Mouse (Mus musculus): ENCODE data around the gene Scube1.
A peak's percentile ranks its signal among the peaks of the same experiment; 100 is the strongest.

The Scube1 gene

GRCm38 (mm10) chr15:83709889-83710774 is 14.7 kb downstream of the Scube1 start:
- DNase-seq (ENCODE audit: low read depth): no peak

- no peak for DNase-seq (ENCODE audit: low read depth)
Observed at GRCm38 (mm10) chr15:83706528-83707199, 18.2 kb downstream of the Scube1 start.

GRCm38 (mm10) chr15:83700593-83700923 is 24.3 kb downstream of the Scube1 start:
- DNase-seq (ENCODE audit: low read depth): no peak

GRCm38 (mm10) chr15:83699834-83700592 is 24.8 kb downstream of the Scube1 start:
- DNase-seq (ENCODE audit: low read depth): no peak

- DNase-seq (ENCODE audit: low read depth): no peak
Observed at GRCm38 (mm10) chr15:83699132-83699833, 25.5 kb downstream of the Scube1 start.

- DNase-seq (ENCODE audit: low read depth): no peak
Observed at GRCm38 (mm10) chr15:83696681-83697381, 28.0 kb downstream of the Scube1 start.

GRCm38 (mm10) chr15:83695159-83695558 is 29.7 kb downstream of the Scube1 start:
- DNase-seq (ENCODE audit: low read depth): no peak

- DNase-seq (ENCODE audit: low read depth): no peak
Observed at GRCm38 (mm10) chr15:83691901-83692361, 32.9 kb downstream of the Scube1 start.

GRCm38 (mm10) chr15:83689946-83690345 is 34.9 kb downstream of the Scube1 start:
- no peak for DNase-seq (ENCODE audit: low read depth)

- DNase-seq (ENCODE audit: low read depth): no peak
Observed at GRCm38 (mm10) chr15:83686601-83687000, 38.2 kb downstream of the Scube1 start.

GRCm38 (mm10) chr15:83685950-83686349 is 38.9 kb downstream of the Scube1 start:
- no peak for DNase-seq (ENCODE audit: low read depth)

GRCm38 (mm10) chr15:83683051-83683561 is 41.7 kb downstream of the Scube1 start:
- no peak for DNase-seq (ENCODE audit: low read depth)

GRCm38 (mm10) chr15:83680300-83680699 is 44.5 kb downstream of the Scube1 start:
- DNase-seq (ENCODE audit: low read depth): no peak

- no peak for DNase-seq (ENCODE audit: low read depth)
Observed at GRCm38 (mm10) chr15:83679729-83680128, 45.1 kb downstream of the Scube1 start.

GRCm38 (mm10) chr15:83678606-83679005 is 46.2 kb downstream of the Scube1 start:
- no peak for DNase-seq (ENCODE audit: low read depth)

GRCm38 (mm10) chr15:83678089-83678488 is 46.7 kb downstream of the Scube1 start:
- DNase-seq (ENCODE audit: low read depth): peak; percentile 65

GRCm38 (mm10) chr15:83677098-83677497 is 47.7 kb downstream of the Scube1 start:
- no peak for DNase-seq (ENCODE audit: low read depth)

GRCm38 (mm10) chr15:83676286-83676685 is 48.5 kb downstream of the Scube1 start:
- no peak for DNase-seq (ENCODE audit: low read depth)

- no peak for DNase-seq (ENCODE audit: low read depth)
Observed at GRCm38 (mm10) chr15:83673621-83674020, 51.2 kb downstream of the Scube1 start.

- no peak for DNase-seq (ENCODE audit: low read depth)
Observed at GRCm38 (mm10) chr15:83667501-83667900, 57.3 kb downstream of the Scube1 start.

- no peak for DNase-seq (ENCODE audit: low read depth)
Observed at GRCm38 (mm10) chr15:83666418-83666817, 58.4 kb downstream of the Scube1 start.
